Mouse (Mus musculus): ENCODE measurements around the gene Fam129a. TPM values are rescaled to one million over a fixed set of nuclear protein-coding genes. Genes with fewer than 3 reads are reported as not detected.

Gene Fam129a
- polyA plus RNA-seq, 1 experiment from 2014 or later, result 7.2 TPM

DNA sequence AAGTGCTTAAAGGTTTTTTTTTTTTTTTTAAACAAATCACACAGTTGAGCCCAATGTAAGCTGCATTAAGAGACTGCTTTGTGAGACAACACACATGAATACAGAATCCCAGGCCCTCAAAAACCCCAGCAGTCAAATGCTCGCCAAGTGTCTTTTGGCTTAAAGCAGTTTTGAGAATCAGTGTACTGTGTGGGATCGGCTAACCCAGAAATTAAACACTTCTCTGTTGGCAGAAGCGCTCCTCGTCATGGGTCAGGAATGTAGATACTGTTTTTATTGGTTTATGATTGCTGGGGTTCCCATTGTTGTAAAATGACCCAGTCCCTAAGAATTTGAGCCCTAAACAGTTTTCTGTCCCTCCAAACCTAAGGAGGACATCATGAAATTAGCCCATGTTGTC is 107.0 kb downstream of the Fam129a start:
- Histone ChIP-seq H3K9ac (no peak overlapping the region), H3K4me2 (no peak overlapping the region), H3K9me3 (no peaks in the 10 kb centered on the region), H3K27ac (no peak overlapping the region), H3K36me3 (no peaks in the 10 kb centered on the region), H3K4me3 (no peak overlapping the region), H3K4me1 (peaks cover 4% of the 10 kb centered on the region; the same call in 1 of the 2 replicates), H3K27me3 (no peaks in the 10 kb centered on the region)
- 68% methylated on average over 4 of the region's 4 CpGs for WGBS
- no peak for ATAC-seq (ENCODE audit: insufficient number of reproducible peaks, insufficient read depth, low FRiP score, low TSS enrichment, low read depth)

DNA sequence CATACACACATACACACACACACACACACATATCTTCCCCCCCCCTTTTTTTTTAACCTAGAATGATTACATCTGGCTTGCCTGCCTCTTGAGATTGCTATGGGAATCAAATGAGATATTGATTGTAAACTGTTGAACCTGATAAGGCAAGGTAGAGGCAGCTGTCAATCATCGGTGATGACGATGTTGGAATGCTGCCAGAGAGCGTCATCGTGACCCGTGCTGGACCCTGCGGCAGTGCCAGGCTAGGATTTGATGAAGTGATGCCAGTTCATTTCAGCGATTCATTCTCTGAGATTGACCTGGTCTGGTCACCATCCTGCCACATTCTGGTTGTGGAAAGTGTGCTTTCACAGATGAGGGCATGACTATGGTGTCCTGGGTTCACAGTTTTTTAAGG is 108.2 kb downstream of the Fam129a start:
- H3K4me1 ChIP-seq, result peaks cover 9% of the 10 kb centered on the region
- WGBS, result 90% methylated on average over 7 of the region's 7 CpGs
- no peaks in the 10 kb centered on the region for H3K9me3 ChIP-seq
- no peak overlapping the region for H3K27ac ChIP-seq
- no peak overlapping the region for H3K4me3 ChIP-seq
- H3K27me3 ChIP-seq, result no peaks in the 10 kb centered on the region
- H3K9ac ChIP-seq, result no peak overlapping the region
- no peak overlapping the region for H3K4me2 ChIP-seq
- no peak for ATAC-seq (ENCODE audit: insufficient number of reproducible peaks, insufficient read depth, low FRiP score, low TSS enrichment, low read depth)
- no peaks in the 10 kb centered on the region for H3K36me3 ChIP-seq

DNA sequence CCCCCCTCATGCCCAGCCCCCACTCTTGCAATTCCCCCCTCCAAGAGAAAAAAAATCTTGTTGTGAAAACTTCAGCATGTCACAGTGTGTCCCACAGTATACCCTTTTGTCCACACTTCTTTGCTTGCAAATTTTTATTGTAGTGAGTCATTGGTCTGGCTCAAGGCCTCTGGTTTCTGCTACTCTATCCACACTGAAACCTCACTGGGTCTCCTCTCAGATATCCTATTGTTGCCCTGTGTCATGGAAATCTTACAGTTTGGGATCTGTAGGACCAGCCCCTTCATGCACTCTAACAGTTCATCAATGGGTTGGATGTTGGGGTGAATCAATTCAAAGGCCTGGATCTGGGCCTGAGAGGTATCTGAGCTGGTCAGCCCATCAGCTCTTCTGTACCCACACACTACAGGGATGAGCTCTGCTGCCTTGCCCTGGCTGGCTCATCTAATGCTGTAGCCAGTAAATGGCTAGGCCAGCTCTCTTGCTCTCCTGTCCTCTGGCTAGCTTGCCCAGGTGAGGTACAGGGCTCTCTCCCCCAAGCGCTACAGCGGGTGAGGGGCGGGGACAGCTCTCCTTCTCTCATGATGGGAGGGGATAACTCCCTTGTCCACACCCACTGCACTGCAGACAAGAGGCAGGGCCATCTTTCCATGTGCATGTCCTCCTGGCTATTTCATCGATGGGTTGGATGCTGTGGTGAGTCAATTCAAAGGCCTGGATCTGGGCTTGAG is 109.1 kb downstream of the Fam129a start:
- peak; percentile 27; the same call in 1 of the 2 replicates for ATAC-seq (ENCODE audit: insufficient number of reproducible peaks, insufficient read depth, low FRiP score, low TSS enrichment, low read depth)
- Histone ChIP-seq H3K4me1 (peaks cover 18% of the 10 kb centered on the region), H3K9me3 (no peaks in the 10 kb centered on the region), H3K4me2 (no peak overlapping the region), H3K27me3 (no peaks in the 10 kb centered on the region), H3K9ac (no peak overlapping the region), H3K4me3 (no peak overlapping the region), H3K36me3 (no peaks in the 10 kb centered on the region), H3K27ac (no peak overlapping the region)
- WGBS, result 88% methylated on average over 4 of the region's 4 CpGs

DNA sequence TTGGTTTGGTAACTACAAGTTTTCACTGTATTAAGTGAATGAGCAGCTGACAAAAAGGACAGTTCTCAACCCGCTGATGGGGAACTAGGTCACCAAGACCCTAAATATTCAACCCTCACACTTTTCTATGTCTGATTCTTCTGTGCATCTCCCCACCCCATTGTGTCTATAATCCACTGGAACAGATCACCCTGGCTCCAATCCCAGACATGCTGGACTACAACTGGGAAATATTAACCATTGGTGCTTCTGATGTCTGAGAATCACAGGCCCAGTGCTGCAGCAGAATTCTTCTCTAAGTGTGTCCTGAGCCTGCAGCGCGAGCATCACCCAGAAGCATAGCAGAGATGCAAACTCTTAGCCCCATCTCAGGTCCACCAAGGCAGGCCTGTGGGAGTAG is 110.0 kb downstream of the Fam129a start:
- Histone ChIP-seq H3K36me3 (no peaks in the 10 kb centered on the region), H3K9ac (no peak overlapping the region), H3K27ac (no peak overlapping the region), H3K4me3 (no peak overlapping the region), H3K4me1 (peaks cover 27% of the 10 kb centered on the region), H3K27me3 (no peaks in the 10 kb centered on the region), H3K4me2 (no peak overlapping the region), H3K9me3 (no peaks in the 10 kb centered on the region)
- WGBS, result 85% methylated on average over 3 of the region's 3 CpGs
- no peak for ATAC-seq (ENCODE audit: insufficient number of reproducible peaks, insufficient read depth, low FRiP score, low TSS enrichment, low read depth)

DNA sequence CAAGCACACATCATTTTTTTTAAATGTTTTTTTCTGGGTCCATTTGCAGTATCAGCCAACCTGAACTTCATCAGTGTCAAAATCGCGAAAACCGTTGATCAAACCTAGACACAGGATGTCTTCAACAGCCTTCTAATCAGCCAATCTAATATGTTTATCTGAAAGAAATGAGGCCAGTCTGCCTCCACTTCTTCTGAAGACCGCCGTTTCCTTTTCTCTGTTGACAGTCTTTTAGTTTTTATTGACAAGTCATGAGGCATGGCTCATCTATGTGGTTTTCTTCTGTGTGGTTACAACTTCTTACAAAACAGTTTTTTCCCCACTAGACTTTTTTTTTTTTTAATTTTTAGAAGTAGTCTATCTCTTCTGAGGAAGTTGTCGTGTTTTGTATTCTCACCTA is 111.9 kb downstream of the Fam129a start:
- WGBS, result 84% methylated on average over 6 of the region's 6 CpGs
- Histone ChIP-seq H3K4me1 (peaks cover 38% of the 10 kb centered on the region), H3K27ac (no peak overlapping the region), H3K9me3 (no peaks in the 10 kb centered on the region), H3K9ac (no peak overlapping the region), H3K36me3 (no peaks in the 10 kb centered on the region), H3K27me3 (no peaks in the 10 kb centered on the region), H3K4me3 (no peak overlapping the region), H3K4me2 (no peak overlapping the region)
- no peak for ATAC-seq (ENCODE audit: insufficient number of reproducible peaks, insufficient read depth, low FRiP score, low TSS enrichment, low read depth)

DNA sequence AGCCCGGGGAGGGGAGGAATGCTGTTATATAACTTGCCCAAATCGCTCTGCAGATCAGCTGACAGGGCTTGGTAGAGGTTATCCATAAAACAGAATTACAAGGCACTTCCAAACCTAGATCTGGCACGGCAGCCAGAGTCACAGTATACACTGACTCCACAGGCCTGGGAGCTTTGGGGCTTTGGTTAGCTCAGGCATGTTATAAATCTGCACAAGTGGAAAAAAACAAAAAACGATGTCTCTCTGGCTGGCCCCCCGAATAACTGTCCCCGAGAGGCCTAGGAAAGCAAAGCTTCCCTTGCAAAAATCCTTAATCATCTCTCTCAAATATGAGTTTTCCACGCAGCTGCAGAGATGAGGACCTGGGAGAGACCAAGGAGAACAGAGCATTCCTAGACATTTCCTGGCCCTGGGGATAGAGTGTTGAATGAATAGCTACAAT is 113.5 kb downstream of the Fam129a start:
- H3K4me2 ChIP-seq, result peak overlapping the region; percentile 5; the same call in 1 of the 2 replicates
- H3K9ac ChIP-seq, result no peak overlapping the region
- peak; percentile 46; the same call in 1 of the 2 replicates for ATAC-seq (ENCODE audit: insufficient number of reproducible peaks, insufficient read depth, low FRiP score, low TSS enrichment, low read depth)
- H3K4me1 ChIP-seq, result peaks cover 44% of the 10 kb centered on the region
- no peak overlapping the region for H3K4me3 ChIP-seq
- no peaks in the 10 kb centered on the region for H3K9me3 ChIP-seq
- no peaks in the 10 kb centered on the region for H3K27me3 ChIP-seq
- peak overlapping the region; percentile 86 for H3K27ac ChIP-seq
- WGBS, result 32% methylated on average over 7 of the region's 7 CpGs
- H3K36me3 ChIP-seq, result no peaks in the 10 kb centered on the region

DNA sequence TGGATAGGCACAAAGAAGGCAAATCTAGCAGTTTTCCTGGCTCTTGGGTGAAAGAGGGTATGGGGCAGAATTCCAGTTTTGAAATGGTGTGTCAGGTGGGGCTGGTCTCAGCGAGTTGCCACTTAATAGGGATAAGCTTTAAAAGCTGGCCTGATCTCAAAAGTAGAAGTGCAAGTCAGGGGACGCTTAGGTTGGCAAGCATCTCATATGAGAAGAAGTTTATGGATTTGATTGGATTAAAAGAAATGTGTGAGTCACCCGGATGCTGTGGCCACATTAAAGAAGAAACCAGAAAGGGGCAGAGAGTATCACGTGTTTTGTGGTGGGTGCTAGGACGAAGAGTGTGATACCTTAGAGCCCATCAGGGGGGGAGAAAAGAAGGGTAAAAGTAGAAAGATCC is 114.0 kb downstream of the Fam129a start:
- 36% methylated on average over 5 of the region's 5 CpGs for WGBS
- H3K27ac ChIP-seq, result peak overlapping the region; percentile 86
- peak overlapping the region; percentile 5; the same call in 1 of the 2 replicates for H3K4me2 ChIP-seq
- no peaks in the 10 kb centered on the region for H3K9me3 ChIP-seq
- ATAC-seq (ENCODE audit: insufficient number of reproducible peaks, insufficient read depth, low FRiP score, low TSS enrichment, low read depth), result no peak
- no peaks in the 10 kb centered on the region for H3K36me3 ChIP-seq
- H3K9ac ChIP-seq, result no peak overlapping the region
- H3K4me1 ChIP-seq, result peaks cover 47% of the 10 kb centered on the region
- H3K27me3 ChIP-seq, result no peaks in the 10 kb centered on the region
- H3K4me3 ChIP-seq, result no peak overlapping the region

DNA sequence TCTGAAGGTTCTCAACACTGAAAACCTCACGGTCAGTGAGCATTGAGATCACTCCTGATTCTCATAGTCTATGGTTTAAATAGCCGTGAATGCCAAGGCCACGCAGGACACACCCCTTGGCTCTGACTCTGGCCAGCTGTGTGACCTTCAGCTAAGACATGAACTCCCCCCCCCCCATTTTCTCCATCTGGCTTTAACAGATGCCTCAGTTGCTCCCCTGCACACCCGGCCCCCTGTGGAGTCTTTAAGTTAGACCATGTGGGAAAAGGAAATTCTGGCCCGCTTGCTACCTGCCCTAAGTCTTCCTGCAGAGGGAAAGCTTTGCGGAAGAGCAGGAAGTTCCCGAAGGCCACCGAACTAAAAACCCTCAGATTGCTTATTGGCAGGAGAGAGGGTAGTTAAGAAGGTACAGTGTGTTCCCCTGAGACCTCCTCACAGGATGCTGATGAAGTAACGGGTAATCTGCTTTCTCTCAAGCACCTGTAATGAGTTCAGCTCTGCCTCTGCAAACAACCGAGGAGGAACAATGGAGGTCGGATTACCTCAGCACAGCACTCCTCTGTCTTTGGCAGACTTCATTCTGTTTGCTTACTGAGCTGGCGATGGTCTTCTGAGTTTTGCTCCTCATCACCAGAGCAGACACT is 114.8 kb downstream of the Fam129a start:
- Histone ChIP-seq H3K36me3 (no peaks in the 10 kb centered on the region), H3K9me3 (no peaks in the 10 kb centered on the region), H3K4me2 (peak overlapping the region; percentile 20; the same call in 1 of the 2 replicates), H3K27ac (peak overlapping the region; percentile 86), H3K27me3 (no peaks in the 10 kb centered on the region), H3K4me1 (peaks cover 47% of the 10 kb centered on the region), H3K4me3 (no peak overlapping the region), H3K9ac (no peak overlapping the region)
- ATAC-seq (ENCODE audit: insufficient number of reproducible peaks, insufficient read depth, low FRiP score, low TSS enrichment, low read depth), result 0 out of 2 replicates have a peak, but pooled peaks have one; percentile 2
- 14% methylated on average over 12 of the region's 12 CpGs for WGBS

DNA sequence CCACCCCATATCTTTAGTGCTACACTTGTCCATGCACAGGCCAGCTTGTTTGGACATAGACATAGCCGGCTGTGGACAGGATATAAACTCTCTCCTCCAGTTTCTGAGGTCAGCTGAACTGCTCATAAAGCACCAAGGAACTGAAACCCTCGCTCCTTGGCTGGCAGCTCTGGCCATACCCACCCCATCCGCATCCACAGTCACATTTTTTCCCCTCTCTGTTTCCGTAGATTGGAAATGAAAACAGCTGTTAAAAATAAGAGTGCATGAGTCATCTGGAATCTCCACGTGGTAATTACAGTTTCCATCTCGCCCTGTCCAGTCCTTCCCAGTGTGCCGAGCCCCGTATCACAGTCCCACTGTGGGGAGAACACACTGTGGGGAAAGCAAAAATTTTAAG is 115.7 kb downstream of the Fam129a start:
- H3K27ac ChIP-seq, result peak overlapping the region; percentile 83
- ATAC-seq (ENCODE audit: insufficient number of reproducible peaks, insufficient read depth, low FRiP score, low TSS enrichment, low read depth), result no peak

DNA sequence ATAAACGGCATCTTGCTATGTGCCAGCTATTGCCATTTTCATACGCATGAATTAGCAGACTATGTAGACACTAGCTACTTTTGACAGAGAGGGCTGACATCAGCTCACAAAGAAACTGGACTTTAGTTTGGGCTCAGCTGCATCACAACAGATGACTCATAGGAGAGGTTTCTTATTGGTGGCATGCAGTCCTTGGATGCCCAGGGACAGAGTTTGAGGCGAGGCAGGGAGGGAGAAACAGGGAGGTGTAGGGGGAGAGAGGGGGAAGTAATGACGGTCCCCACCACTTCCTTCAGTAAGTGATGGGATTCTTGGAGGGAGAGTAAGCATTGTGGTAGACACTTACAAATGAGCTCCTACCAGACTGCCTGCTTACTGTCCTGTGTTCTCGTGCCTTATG is 118.0 kb downstream of the Fam129a start:
- H3K36me3 ChIP-seq, result no peaks in the 10 kb centered on the region
- H3K4me2 ChIP-seq, result no peak overlapping the region
- no peaks in the 10 kb centered on the region for H3K9me3 ChIP-seq
- H3K4me1 ChIP-seq, result peaks cover 44% of the 10 kb centered on the region
- no peak for ATAC-seq (ENCODE audit: insufficient number of reproducible peaks, insufficient read depth, low FRiP score, low TSS enrichment, low read depth)
- no peak overlapping the region for H3K27ac ChIP-seq
- H3K9ac ChIP-seq, result no peak overlapping the region
- H3K27me3 ChIP-seq, result no peaks in the 10 kb centered on the region
- H3K4me3 ChIP-seq, result no peak overlapping the region
- 73% methylated on average over 5 of the region's 5 CpGs for WGBS

More for the DNA sequence above, 115.7 kb downstream of the Fam129a start:
- WGBS, result 17% methylated on average over 8 of the region's 8 CpGs
- no peaks in the 10 kb centered on the region for H3K27me3 ChIP-seq
- no peak overlapping the region for H3K9ac ChIP-seq
- no peaks in the 10 kb centered on the region for H3K9me3 ChIP-seq
- H3K4me3 ChIP-seq, result peak overlapping the region; percentile 4; the same call in 1 of the 2 replicates
- peak overlapping the region; percentile 47 for H3K4me2 ChIP-seq
- H3K4me1 ChIP-seq, result peaks cover 47% of the 10 kb centered on the region
- H3K36me3 ChIP-seq, result no peaks in the 10 kb centered on the region

DNA sequence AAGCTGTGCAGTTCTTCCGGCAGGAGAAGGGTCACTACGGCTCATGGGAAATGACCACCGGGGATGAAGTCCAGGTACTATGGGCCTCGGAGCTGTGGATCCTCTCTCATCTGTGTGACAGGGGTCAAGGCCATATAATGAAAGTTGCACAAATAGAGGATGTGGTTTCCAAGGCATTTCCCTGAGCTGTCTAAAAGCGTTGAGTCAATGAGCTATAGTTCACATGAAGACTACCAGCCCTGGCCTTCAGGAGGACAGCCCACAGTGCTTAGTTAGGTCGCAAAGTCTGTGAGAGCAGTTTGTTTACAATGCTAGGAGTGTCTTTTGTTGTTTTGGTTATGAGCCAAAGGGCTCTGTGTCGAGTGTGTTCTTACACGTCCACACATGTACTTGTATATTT is 118.6 kb downstream of the Fam129a start:
- Histone ChIP-seq H3K9ac (no peak overlapping the region), H3K27ac (no peak overlapping the region), H3K4me2 (no peak overlapping the region), H3K9me3 (no peaks in the 10 kb centered on the region), H3K36me3 (no peaks in the 10 kb centered on the region), H3K4me3 (no peak overlapping the region), H3K27me3 (no peaks in the 10 kb centered on the region), H3K4me1 (peaks cover 42% of the 10 kb centered on the region)
- 78% methylated on average over 8 of the region's 8 CpGs for WGBS
- no peak for ATAC-seq (ENCODE audit: insufficient number of reproducible peaks, insufficient read depth, low FRiP score, low TSS enrichment, low read depth)

DNA sequence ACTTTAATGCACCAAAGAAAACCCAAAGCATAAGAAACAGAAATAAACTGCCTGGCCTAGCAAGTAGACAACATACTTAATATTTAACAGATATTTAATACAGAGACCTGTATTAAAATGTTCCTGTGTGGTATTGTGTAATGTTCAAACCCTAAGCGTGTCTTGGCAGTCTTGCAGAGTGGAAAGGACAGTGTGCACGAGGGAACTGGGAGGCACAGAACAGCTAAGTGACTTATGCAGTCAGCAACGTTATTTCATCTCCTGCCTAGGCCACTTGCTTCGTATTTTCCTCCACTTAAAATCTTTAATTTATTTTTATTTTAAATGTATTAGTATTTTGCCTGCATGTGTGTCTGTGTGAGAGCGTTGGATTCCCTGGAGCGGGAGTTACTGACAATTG is 119.1 kb downstream of the Fam129a start:
- Histone ChIP-seq H3K27ac (no peak overlapping the region), H3K4me2 (no peak overlapping the region), H3K9ac (no peak overlapping the region), H3K4me1 (peaks cover 37% of the 10 kb centered on the region), H3K4me3 (no peak overlapping the region), H3K9me3 (no peaks in the 10 kb centered on the region), H3K27me3 (no peaks in the 10 kb centered on the region), H3K36me3 (no peaks in the 10 kb centered on the region)
- 76% methylated on average over 6 of the region's 6 CpGs for WGBS
- no peak for ATAC-seq (ENCODE audit: insufficient number of reproducible peaks, insufficient read depth, low FRiP score, low TSS enrichment, low read depth)
